Mouse (Mus musculus): ENCODE measurements at regions not wholly inside any gene's neighbourhood (a gene's known extent, or its start where the extent isn't known, plus 50 kb on each side); places are given as distances from the start of the nearest gene placed in this dataset.

DNA sequence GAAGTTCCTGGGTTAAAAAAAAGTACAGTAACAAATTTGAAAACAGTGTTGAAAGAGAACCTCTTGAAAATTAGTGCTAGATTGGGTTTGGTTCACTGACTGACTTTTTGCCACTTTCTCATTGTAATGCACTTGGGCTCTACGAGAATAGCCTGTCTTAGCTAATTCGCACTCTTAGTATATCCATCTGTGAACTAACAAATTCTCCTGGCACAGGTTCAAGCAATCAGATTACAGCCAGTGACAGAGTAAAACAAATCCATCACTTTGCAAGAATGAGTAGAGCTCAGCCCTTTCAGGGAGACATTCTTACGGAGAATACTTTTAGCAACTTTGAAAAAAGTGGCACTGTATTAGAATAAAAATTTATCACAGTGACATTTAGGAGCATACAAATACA, 331.9 kb upstream of the Robo2 start:
- ATAC-seq (ENCODE audit: insufficient number of reproducible peaks, low FRiP score, low TSS enrichment), result no peak

DNA sequence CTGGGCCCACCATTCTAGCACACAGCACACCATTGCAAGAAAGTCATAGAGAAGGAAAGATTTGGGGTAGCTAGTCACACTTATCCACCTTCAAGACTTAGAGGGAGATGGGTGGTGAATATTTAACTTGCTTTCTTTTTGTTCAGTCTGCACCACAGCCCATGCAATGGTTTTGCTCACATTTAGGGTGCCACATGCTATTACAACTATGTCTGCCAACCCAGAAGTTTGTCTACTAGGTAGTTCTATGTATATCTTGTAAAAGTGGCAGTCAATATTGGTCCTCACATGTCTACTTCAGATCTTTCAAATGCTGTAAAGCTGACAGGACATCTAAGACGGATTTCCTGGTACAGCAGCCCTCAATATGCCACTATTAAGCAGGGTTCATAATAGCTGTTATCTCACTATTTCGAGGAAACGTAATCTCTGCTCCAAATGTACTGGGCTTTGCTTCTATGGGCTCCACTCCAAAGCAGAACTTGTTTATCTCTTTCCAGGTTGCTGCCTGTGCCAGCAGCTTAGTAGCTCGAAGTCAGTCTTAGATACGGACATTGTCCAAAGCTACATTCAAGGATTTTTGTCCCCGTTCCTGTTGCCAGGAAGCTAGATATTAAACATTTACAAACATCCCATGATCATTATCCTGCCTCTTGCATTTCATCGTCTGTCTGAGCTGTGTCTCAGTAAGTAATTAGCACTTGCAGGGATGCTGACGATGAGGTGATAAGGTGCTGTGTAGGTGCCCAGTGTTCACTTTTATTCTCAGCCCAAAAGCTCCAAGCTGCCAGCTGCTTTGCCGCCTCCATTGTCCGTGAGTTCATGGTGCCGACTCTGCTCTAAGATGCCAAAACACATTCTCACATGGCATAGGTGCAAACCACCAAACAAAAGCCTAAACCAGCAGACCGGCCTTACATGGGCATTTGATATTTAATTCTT, 327.8 kb upstream of the Robo2 start:
- no peak for ATAC-seq (ENCODE audit: insufficient number of reproducible peaks, low FRiP score, low TSS enrichment)

DNA sequence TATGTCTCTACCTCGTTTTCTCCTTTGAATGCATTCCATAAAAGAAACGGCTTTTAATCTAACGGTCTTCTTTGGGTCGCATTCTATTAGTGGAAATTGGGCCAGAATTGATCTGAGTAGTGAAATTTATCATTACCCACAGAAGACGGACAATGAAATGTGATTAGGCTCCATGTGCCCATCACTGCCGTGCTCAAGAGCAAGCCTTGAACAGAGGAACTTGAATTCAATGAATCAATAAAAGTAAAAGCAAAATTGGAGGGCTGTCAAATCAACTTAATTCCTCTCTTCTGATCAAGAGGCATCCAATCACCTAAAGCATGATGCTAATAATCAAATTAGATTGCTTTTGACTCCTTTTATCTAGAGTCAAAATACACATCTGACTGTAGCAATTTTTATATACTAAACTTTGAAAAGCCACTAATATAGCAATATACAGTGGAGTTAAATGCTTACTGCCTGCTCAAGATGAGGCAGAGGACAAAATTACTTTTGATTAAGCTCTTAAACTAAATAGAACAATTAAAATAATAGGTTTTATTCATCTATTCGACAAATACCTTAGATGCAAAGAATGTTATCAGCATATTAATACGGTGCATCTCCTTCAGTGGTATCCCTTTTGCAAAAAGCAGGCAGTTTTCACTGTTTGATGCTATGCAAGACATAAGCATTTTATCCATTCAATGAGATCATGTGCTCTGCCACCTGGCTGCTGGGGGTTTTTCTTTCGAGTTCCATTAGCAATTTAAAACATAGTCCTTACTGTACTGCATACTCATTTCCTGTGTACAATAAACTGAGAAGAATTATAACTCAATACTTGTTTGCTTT, 321.5 kb upstream of the Robo2 start:
- no peak for ATAC-seq (ENCODE audit: insufficient number of reproducible peaks, low FRiP score, low TSS enrichment)

DNA sequence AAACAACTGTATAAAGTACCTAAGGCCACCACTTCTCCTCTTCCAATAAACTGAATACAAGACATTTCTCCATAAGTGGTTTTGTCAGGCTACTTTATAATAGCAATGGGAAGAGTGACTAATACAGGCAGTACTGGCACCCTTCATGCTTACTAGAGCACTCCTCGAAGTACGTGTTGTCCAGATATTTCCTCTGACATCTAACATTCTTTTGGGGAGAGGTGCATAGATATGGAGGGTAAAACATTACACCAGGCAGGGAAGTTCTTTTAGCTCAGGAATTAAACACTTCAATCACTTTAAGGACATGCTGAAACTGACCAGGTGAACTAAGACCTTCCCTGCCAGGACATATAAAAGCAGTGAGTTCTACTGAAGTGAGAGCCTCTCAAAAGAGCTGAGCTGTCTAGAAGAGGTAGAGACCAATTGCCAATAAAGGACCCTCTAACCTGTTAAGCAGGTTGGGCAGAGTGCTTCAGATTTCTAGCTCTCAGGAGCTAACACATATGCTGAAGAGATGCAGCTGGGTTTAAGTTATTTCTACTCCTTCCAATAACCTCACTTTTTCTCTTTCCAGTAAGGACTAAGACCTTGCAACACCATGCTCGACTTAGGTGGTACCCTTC, 318.7 kb upstream of the Robo2 start:
- no peak for ATAC-seq (ENCODE audit: insufficient number of reproducible peaks, low FRiP score, low TSS enrichment)

DNA sequence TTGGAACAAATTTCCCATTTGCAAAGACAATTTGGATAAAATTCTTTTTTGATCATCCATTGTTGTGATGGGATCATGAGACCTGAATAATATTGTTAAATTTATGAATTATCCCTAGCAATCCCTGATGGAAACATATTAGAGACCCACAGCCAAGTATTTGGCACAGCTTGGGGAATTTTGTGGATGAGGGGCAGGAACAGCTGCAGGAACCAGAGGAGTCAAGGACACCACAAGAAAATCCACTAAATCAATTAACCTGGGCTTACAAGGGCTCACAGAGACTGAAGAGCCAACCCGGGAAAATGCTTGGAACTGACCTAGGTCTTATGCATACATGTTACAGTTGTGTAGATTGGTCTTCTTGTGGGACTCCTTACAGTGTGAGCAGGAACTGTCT, 311.6 kb upstream of the Robo2 start:
- no peak for ATAC-seq (ENCODE audit: insufficient number of reproducible peaks, low FRiP score, low TSS enrichment)

DNA sequence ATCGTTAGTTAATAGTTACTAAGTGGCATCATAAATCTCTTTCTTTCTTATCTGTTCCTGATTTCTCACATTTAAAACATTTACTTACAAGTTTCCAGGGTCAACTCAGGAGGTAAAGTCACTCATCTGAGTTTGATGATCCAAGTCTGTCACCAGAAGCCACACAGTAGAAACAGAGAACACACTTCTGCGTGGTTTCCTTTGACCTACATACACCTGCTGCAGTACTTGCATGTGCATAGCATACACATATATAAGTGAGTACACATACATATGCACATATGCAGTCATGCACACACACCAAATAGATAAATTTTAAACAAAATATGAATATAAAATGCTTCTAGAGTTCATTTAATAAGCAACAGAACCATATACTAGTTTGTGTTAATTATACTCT, 306.5 kb upstream of the Robo2 start:
- ATAC-seq (ENCODE audit: insufficient number of reproducible peaks, low FRiP score, low TSS enrichment), result no peak

DNA sequence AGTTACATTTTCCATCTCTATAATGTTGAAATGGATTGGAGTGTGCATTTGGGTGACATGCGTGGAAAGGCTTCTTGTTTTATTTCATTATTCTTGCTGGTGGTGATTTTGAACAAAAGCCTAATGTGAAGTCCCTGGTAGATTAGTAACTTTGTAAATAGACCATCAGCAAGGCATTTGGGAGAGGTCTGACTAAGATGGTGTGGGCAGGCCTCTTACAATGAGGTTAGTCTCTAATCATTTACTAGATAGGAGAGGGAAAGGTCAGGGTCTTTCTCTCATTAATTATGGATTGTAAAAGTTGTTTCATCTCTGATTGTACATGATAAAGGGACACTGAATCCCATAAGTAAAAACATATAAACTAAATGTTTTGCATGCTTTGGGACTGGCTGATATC, 306.0 kb upstream of the Robo2 start:
- ATAC-seq (ENCODE audit: insufficient number of reproducible peaks, low FRiP score, low TSS enrichment), result no peak

DNA sequence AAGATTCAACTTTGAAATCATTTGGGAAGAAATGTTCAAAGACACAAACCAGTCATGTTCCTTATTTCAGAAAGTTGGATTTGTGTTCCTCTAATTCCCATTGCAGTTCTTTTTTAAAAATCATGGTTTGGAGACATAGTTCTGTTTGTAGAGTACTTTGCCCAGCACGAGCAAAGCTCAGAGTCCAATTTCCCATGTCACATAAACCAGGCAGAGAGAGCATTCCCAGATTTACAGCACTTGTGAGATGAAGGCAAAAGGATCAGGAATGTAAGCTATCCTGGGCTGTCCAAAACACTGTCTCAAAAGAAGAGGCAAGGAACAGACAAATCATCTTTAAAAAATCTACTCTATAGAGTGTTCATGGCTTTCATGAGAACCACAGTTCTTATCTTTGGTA, 303.3 kb upstream of the Robo2 start:
- no peak for ATAC-seq (ENCODE audit: insufficient number of reproducible peaks, low FRiP score, low TSS enrichment)

DNA sequence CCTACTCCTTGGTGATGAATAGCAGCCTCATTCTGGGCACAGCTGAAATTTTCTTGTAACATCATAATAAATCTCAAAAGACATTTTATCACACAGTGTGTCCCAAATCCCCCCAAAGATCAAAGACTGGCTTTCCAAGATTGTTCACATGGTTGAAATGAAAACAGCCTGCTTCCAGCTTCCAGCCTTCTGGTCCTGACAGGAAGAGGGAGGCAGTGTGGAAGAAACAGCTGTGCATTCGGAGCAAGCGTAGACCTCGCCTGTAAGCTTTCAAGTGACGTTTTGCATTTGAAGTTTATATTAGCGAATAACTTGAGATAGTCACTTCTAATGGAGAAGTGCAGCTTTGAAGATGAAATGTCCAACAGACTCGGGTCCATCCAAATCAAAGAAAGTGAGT, 300.9 kb upstream of the Robo2 start:
- no peak for ATAC-seq (ENCODE audit: insufficient number of reproducible peaks, low FRiP score, low TSS enrichment)

DNA sequence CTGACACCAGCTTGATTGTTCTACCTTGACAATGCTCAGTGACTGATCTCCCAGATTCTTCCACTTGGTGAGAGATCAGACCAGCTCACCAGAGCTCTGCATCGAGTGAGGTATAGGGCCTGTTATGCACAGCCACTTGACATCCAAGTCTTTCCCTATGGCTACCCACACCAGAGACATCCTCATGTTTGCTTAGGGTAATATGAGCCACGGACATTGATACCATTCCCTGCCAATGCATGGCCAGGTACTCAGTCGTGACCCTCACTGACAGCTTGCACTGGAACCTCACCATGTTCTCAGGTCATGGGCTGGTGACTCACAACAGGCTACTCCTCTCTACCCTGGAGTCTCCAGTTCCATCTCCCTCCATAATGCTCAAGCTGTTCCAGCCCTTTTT, 290.4 kb upstream of the Robo2 start:
- no peak for ATAC-seq (ENCODE audit: insufficient number of reproducible peaks, low FRiP score, low TSS enrichment)

DNA sequence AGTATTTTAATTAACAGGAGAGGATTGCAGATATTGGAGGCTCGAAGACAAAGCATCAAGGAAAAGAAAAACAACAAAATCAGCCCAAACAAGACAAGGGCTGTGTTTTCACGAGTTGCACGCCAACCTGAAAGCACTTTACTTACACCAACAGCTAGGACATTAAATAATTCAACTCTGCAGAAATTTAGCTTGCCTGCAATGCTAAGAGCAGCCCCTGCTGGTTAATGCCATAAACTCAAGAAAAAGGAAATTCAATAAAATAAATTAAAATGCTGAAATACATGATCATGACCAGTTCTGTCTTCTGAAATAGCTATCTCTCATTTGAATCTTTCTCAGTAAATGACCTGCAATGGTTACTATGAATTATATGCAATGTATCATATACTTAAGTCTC, 271.7 kb upstream of the Robo2 start:
- no peak for ATAC-seq (ENCODE audit: insufficient number of reproducible peaks, low FRiP score, low TSS enrichment)

DNA sequence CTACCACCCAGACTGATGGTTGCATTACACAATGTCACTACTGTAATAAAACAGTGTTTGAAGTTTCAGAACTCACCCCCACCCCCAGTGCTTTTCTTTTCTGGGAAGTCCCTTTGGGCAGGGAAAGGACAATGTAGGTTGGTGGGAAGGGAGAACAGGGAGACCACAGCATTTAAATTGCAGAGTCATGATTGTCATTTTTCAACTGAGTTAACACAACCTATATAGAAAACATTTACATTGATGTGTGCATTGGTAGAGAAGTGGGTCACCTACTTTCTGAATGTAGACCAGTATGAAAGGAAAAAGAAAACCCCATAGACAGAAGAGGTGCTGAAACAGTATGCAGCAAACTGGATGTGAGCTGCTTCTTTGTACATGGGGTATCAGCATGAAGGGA, 264.0 kb upstream of the Robo2 start:
- ATAC-seq (ENCODE audit: insufficient number of reproducible peaks, low FRiP score, low TSS enrichment), result no peak

DNA sequence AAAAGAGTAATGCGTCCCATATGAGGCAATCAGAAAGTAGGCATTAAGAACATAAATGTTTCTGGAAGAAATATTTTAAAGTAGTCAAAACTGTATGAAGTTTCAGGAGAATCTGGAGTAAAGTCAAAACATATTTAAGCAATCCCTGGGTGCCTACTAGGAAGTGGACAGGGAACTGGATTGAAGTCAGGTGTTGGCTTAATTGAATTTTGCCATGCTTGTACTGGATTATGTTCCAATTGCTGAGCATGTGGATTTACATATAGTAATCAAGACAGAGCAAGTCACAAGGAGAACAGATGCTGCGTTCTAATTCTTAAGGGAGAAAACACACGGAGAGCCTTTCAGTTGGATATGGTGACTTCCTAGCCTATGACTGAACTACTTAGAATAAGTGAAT, 259.8 kb upstream of the Robo2 start:
- no peak for ATAC-seq (ENCODE audit: insufficient number of reproducible peaks, low FRiP score, low TSS enrichment)

DNA sequence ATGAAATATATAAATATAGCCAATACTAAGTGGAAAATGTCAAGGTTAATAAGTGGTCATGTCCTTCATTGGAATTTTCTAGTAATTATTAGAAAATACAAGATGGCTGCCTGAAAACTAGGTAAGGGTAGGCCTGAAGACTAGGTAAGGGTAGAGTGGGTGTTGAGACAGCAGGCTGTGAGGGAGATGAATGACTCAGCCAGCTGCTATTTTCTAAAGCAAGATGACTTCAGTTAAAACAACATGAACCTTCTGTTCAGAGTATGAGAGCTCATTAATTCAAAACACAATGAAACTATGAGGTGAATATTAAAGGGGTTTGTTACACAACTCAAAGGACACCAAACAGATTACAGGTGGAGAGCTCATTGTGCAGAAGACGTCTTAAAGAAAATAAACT, 252.7 kb upstream of the Robo2 start:
- ATAC-seq (ENCODE audit: insufficient number of reproducible peaks, low FRiP score, low TSS enrichment), result no peak

DNA sequence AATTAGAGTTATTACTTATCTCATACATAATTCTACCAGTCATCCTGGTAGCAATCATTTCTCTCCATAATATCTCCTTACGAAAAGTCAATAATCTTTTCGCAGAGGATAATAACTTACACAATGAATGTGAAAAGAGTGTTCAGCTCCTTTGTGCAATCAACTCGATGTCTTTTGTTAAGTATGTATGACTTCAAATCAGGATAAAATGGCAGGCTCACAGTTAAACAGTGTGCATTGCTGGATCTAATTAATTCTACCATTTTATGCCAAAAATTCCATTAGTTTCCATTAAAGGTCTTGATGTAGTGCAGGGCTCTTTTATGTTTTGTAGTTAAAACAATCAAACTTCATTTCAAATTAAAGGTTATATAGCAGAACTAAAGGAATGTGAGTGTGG, 239.6 kb upstream of the Robo2 start:
- no peak for ATAC-seq (ENCODE audit: insufficient number of reproducible peaks, low FRiP score, low TSS enrichment)

DNA sequence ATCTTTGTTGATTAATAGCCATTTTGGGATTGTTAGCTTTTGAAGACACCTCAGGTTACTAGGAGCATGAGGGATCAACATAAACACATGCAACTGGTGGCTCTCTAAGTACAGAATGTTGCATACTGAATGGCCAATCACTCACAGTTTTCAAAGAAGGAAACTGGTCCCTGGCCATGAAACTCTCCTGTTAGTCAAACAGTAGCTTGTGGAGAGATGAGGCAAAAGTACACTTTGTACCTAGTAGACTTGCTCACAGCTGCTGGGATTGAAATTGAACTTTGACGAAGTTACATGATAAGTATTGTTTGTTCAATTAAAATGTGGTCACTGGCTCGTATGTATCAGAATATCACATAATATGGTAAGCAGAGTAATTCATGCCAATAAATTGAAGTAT, 237.6 kb upstream of the Robo2 start:
- ATAC-seq (ENCODE audit: insufficient number of reproducible peaks, low FRiP score, low TSS enrichment), result no peak

DNA sequence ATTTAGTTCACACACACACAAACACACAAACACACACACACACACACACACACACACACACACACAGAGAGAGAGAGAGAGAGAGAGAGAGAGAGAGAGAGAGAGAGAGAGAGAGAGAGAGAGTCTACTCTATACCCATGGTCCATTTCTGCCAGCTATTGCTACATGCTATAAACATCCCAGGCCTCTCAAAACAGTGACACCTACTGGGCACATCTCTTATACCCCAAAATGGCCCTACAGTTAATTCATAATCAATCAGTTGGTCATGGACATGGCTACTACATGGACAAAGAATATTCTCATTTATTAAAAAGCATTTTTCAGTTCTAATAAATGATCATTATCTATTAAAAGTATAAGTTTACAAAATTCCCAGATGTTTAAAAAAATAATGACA, 236.8 kb upstream of the Robo2 start:
- no peak for ATAC-seq (ENCODE audit: insufficient number of reproducible peaks, low FRiP score, low TSS enrichment)

DNA sequence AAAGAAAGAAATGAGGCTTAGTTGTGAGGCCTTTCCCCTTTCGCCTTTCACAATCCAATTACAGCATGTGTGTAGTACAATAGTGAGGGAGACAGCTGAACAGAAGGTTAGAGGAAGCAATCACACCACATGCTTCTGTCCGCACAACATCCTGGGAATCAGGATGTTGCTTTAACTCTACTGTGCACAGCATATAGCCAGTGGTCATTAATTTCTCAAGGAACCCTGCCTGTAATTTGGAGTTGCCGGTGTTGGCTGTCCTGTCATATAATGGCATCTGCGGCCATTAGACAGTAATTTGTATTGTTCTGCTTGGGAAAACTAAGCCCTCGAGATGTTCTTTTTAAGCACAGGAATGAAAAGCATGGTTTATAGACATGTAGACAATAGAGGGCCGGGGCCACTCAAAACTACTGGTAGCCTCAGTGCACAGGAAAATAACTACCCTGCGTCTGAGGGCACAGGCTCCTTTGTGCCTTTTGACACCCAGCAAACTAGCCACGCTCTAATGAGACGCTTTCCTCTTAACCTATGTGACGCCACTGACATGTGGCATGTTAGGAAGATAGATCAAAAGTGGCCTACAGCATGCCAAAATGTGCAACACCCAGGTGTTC, 233.2 kb upstream of the Robo2 start:
- no peak for ATAC-seq (ENCODE audit: insufficient number of reproducible peaks, low FRiP score, low TSS enrichment)

DNA sequence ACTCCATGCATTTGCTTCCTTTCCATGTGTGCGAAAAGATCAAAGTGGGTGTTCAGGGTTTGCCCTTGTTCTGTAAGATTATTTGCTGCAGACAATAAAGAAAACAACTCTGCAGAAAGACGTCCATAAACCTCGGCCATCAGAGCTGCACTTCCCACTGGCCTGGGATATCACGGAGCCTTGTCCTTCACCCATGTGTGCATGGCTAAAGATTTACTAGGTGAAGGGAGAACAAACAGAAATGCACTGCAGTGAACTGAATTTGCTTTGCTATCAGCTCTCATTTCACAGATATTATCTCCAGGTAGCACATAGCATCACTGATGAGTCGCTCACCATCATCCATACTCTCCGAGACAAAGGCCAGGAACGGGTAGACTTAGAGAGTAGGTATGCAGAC, 228.2 kb upstream of the Robo2 start:
- no peak for ATAC-seq (ENCODE audit: insufficient number of reproducible peaks, low FRiP score, low TSS enrichment)

DNA sequence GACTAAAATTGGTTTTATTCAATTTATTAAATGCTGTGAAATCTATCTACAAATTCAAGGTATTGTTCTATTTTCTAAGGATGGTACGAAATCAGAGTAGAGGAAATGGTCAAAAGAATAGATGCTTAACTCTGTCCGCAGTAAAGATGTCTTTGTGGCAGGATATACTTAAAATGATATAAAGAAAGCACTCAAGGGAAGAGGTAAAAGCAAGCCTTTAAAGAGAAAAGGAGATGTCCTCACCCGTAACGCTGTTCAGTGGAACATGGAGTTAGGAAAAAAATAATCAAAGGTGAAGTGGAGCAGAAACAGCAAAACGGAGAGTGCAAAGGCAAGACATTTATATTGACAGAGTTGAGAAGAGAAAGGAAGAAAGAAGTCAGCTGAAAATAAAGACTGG, 226.0 kb upstream of the Robo2 start:
- ATAC-seq (ENCODE audit: insufficient number of reproducible peaks, low FRiP score, low TSS enrichment), result no peak

DNA sequence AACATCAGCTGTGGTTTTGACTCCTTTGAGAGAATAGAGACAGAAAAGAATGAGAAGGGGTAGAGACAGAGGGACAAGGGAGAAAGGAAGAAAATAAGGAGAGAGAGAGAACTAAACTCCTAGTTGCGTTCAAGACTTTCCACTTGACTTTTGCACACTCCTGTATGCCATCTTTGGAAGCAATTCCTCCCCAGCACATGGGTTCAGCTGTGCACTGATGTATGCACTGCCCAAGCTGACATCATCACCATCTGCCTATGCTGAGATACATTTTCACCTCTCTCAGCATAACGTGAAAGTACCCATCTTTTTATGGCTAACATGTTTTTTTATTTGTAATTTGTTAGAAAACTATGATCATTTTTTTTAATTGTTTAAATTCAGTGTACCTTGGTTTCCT, 214.2 kb upstream of the Robo2 start:
- no peak for ATAC-seq (ENCODE audit: insufficient number of reproducible peaks, low FRiP score, low TSS enrichment)

All from cerebellum, adult (tissue).